Mouse (Mus musculus): Measurements from ENCODE around the gene Lama2. TPM values are rescaled to one million over a fixed set of nuclear protein-coding genes. Genes with fewer than 3 reads are reported as not detected.
"Not testable (repeated sequence)": the region's sequence is repeated elsewhere in the genome, so short reads cannot be mapped to it uniquely, and the experiment has no call there.

Lama2 gene
- total and polyA plus RNA-seq, 2 experiments from 2014 or later: 5.6 to 18.2 TPM

- Histone ChIP-seq H3K4me3 (ENCODE audit: low read length) (no peak overlapping the region), H3K36me3 (ENCODE audit: insufficient read depth, low read length) (no peaks in the 10 kb centered on the region), H3K4me2 (ENCODE audit: low read depth, low read length) (no peak overlapping the region), H3K9ac (replicated peaks; ENCODE audit: low read length) (no peak overlapping the region), H3K27me3 (ENCODE audit: insufficient read depth, low read length) (no peaks in the 10 kb centered on the region), H3K27ac (no peak overlapping the region), H3K4me1 (ENCODE audit: insufficient read depth, low read length) (no peaks in the 10 kb centered on the region), H3K9me3 (ENCODE audit: low read length) (no peaks in the 10 kb centered on the region)
- DNase-seq (ENCODE audit: low spot score) (no peak), ATAC-seq (no peak)
- no peak for TF ChIP-seq CTCF (IDR thresholded peaks at IDR 0.05; ENCODE audit: low read depth)
- 61% methylated on average over 2 of the region's 2 CpGs for WGBS
Measured at GRCm38 (mm10) chr10:27001554-27002178, 617.9 kb downstream of the Lama2 start.

GRCm38 (mm10) chr10:26996684-26997083 is 622.9 kb downstream of the Lama2 start:
- TF ChIP-seq CTCF (IDR thresholded peaks at IDR 0.05; ENCODE audit: low read depth): no peak
- Histone ChIP-seq H3K36me3 (ENCODE audit: insufficient read depth, low read length) (no peaks in the 10 kb centered on the region), H3K9me3 (ENCODE audit: low read length) (no peaks in the 10 kb centered on the region), H3K4me3 (ENCODE audit: low read length) (no peak overlapping the region), H3K4me1 (ENCODE audit: insufficient read depth, low read length) (no peaks in the 10 kb centered on the region), H3K27me3 (ENCODE audit: insufficient read depth, low read length) (no peaks in the 10 kb centered on the region), H3K27ac (no peak overlapping the region), H3K9ac (replicated peaks; ENCODE audit: low read length) (no peak overlapping the region), H3K4me2 (ENCODE audit: low read depth, low read length) (no peak overlapping the region)
- DNase-seq (ENCODE audit: low spot score) (no peak), ATAC-seq (no peak)

- no peaks in the 10 kb centered on the region for H3K36me3 ChIP-seq (ENCODE audit: insufficient read depth, low read length)
- no peak for TF ChIP-seq CTCF (IDR thresholded peaks at IDR 0.05; ENCODE audit: low read depth)
Measured at GRCm38 (mm10) chr10:26995987-26996386, 623.6 kb downstream of the Lama2 start.

GRCm38 (mm10) chr10:26995182-26995975 is 624.2 kb downstream of the Lama2 start:
- Histone ChIP-seq H3K36me3 (ENCODE audit: insufficient read depth, low read length) (no peaks in the 10 kb centered on the region), H3K27me3 (ENCODE audit: insufficient read depth, low read length) (no peaks in the 10 kb centered on the region), H3K27ac (no peak overlapping the region), H3K4me3 (ENCODE audit: low read length) (no peak overlapping the region), H3K9ac (replicated peaks; ENCODE audit: low read length) (no peak overlapping the region), H3K9me3 (ENCODE audit: low read length) (no peaks in the 10 kb centered on the region), H3K4me1 (ENCODE audit: insufficient read depth, low read length) (no peaks in the 10 kb centered on the region), H3K4me2 (ENCODE audit: low read depth, low read length) (no peak overlapping the region)
- 74% methylated on average over 8 of the region's 8 CpGs for WGBS
- DNase-seq (ENCODE audit: low spot score): peak; percentile 79
- TF ChIP-seq CTCF (IDR thresholded peaks at IDR 0.05; ENCODE audit: low read depth): peak; percentile 85
- peak; percentile 39 for ATAC-seq

More at GRCm38 (mm10) chr10:26995987-26996386, 623.6 kb downstream of the Lama2 start:
- Histone ChIP-seq H3K9ac (replicated peaks; ENCODE audit: low read length) (no peak overlapping the region), H3K9me3 (ENCODE audit: low read length) (no peaks in the 10 kb centered on the region), H3K4me1 (ENCODE audit: insufficient read depth, low read length) (no peaks in the 10 kb centered on the region), H3K27me3 (ENCODE audit: insufficient read depth, low read length) (no peaks in the 10 kb centered on the region), H3K27ac (no peak overlapping the region), H3K4me3 (ENCODE audit: low read length) (no peak overlapping the region), H3K4me2 (ENCODE audit: low read depth, low read length) (no peak overlapping the region)
- DNase-seq (ENCODE audit: low spot score) (no peak), ATAC-seq (0 out of 2 replicates have a peak, but pooled peaks have one; percentile 10)
- 72% methylated on average over 6 of the region's 6 CpGs for WGBS

- Histone ChIP-seq H3K4me1 (ENCODE audit: insufficient read depth, low read length) (no peaks in the 10 kb centered on the region), H3K27ac (peak overlapping the region; percentile 27; the same call in 1 of the 2 replicates), H3K27me3 (ENCODE audit: insufficient read depth, low read length) (no peaks in the 10 kb centered on the region), H3K9me3 (ENCODE audit: low read length) (no peaks in the 10 kb centered on the region), H3K4me3 (ENCODE audit: low read length) (no peak overlapping the region), H3K9ac (replicated peaks; ENCODE audit: low read length) (no peak overlapping the region), H3K4me2 (ENCODE audit: low read depth, low read length) (no peak overlapping the region), H3K36me3 (ENCODE audit: insufficient read depth, low read length) (no peaks in the 10 kb centered on the region)
- WGBS: 63% methylated on average over 8 of the region's 8 CpGs
- no peak for TF ChIP-seq CTCF (IDR thresholded peaks at IDR 0.05; ENCODE audit: low read depth)
- DNase-seq (ENCODE audit: low spot score) (peak; percentile 57), ATAC-seq (peak; percentile 38; the same call in 1 of the 2 replicates)
Measured at GRCm38 (mm10) chr10:26993971-26994761, 625.4 kb downstream of the Lama2 start.

GRCm38 (mm10) chr10:26985451-26985850 is 634.1 kb downstream of the Lama2 start:
- WGBS: 61% methylated on average over 1 of the region's 1 CpGs
- TF ChIP-seq CTCF (IDR thresholded peaks at IDR 0.05; ENCODE audit: low read depth): no peak
- H3K4me1 ChIP-seq (ENCODE audit: insufficient read depth, low read length): no peaks in the 10 kb centered on the region
- H3K4me3 ChIP-seq (ENCODE audit: low read length): no peak overlapping the region
- no peak for ATAC-seq
- no peak overlapping the region for H3K9ac ChIP-seq (replicated peaks; ENCODE audit: low read length)
- no peak for DNase-seq (ENCODE audit: low spot score)
- no peak overlapping the region for H3K4me2 ChIP-seq (ENCODE audit: low read depth, low read length)
- H3K9me3 ChIP-seq (ENCODE audit: low read length): no peaks in the 10 kb centered on the region
- H3K27ac ChIP-seq: no peak overlapping the region
- no peaks in the 10 kb centered on the region for H3K27me3 ChIP-seq (ENCODE audit: insufficient read depth, low read length)
- no peaks in the 10 kb centered on the region for H3K36me3 ChIP-seq (ENCODE audit: insufficient read depth, low read length)

GRCm38 (mm10) chr10:26984082-26984481 is 635.5 kb downstream of the Lama2 start:
- WGBS: 87% methylated on average over 5 of the region's 5 CpGs
- H3K9me3 ChIP-seq (ENCODE audit: low read length): not testable (repeated sequence)

More at GRCm38 (mm10) chr10:26984082-26984481, 635.5 kb downstream of the Lama2 start:
- H3K9ac ChIP-seq (replicated peaks; ENCODE audit: low read length); DNase-seq (ENCODE audit: low spot score); H3K4me3 ChIP-seq (ENCODE audit: low read length); H3K4me2 ChIP-seq (ENCODE audit: low read depth, low read length); ATAC-seq; H3K4me1 ChIP-seq (ENCODE audit: insufficient read depth, low read length); H3K27ac ChIP-seq; H3K36me3 ChIP-seq (ENCODE audit: insufficient read depth, low read length); H3K27me3 ChIP-seq (ENCODE audit: insufficient read depth, low read length): not testable (repeated sequence)
